Mouse (Mus musculus) mouse trophoblast stem cell (cell line): ENCODE measurements around the gene Popdc3.
"Not testable (repeated sequence)": the region's sequence is repeated elsewhere in the genome, so short reads cannot be mapped to it uniquely, and the experiment has no call there.

ENCODE experiments used
- in situ Hi-C, 2 experiments: fragments of 300-500 bp; cut with MseI, MboI; formaldehyde crosslinking; loops; 2 replicates in 1 of 2; 3 replicates in 1 of 2; pipeline ENCODE4 v1.15.1; 2025

The Popdc3 gene

DNA sequence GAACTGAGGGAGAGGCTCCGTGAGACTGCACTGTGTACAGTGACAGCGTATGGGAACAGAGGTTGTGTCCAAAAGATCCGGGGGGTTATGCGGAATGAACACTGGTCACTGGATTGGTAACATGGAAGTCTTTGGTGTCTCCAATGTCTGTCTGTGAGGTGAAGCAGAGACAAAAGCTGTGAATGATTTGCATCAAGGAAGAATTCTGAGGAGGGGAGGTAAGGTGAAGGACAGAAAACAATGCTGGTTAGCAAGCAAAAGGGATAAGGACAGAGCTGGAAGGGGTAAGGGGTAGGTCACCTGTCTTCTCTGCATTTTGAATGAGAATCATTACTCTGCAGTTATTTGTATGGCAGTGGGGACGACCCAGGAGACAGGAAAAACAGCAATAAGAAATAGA is 16.6 kb downstream of the Popdc3 start:
- in situ Hi-C loops, result no loop called here

GRCm38 (mm10) chr10:45204582-45204981 is 26.7 kb downstream of the Popdc3 start:
- in situ Hi-C loops, result no loop called here

GRCm38 (mm10) chr10:45210201-45210600 is 32.3 kb downstream of the Popdc3 start:
- in situ Hi-C loops, result no loop called here

GRCm38 (mm10) chr10:45216676-45217075 is 38.8 kb downstream of the Popdc3 start:
- in situ Hi-C loops, result no loop called here

- in situ Hi-C loops, result no loop called here
Measured at GRCm38 (mm10) chr10:45229954-45230353, 52.1 kb downstream of the Popdc3 start.

DNA sequence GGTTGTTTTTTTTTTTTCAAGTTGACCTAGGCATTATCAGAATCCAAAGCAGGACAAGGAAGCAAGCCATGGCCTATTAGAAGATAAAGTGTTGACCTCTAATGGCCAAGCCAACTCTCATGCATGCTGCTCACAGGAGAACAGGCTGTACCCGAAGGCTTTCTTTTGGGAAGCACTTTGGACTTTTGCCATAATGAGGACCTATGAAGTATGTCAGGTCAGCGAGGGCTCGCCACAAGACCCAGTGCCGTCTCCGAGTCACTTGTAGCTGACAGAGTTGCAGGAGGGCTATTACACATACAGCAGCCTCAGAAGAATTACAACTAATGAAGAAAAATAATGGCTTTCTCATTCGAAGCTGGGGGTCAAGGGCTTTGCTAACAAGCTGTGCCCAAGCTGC is 55.5 kb downstream of the Popdc3 start:
- in situ Hi-C loops, result no loop called here

DNA sequence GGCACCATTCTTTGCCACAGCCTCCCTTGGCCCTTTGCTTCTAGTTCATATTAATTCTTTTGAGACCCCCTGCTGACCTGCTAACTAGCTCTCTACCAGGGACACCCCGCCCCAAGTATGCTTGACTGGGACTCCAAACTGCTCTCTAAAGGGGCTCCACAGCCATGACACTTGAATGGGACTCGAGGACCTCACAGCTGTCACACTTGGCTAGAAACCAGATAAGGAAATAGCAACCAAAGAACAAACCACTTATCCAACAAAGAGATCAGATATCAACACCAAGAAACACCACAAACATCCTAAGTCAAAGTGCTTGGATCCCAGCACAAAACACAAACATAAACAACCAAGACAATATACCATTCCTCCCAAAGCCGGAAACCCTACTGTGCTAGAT is 58.4 kb downstream of the Popdc3 start:
- in situ Hi-C loops, result no loop called here

DNA sequence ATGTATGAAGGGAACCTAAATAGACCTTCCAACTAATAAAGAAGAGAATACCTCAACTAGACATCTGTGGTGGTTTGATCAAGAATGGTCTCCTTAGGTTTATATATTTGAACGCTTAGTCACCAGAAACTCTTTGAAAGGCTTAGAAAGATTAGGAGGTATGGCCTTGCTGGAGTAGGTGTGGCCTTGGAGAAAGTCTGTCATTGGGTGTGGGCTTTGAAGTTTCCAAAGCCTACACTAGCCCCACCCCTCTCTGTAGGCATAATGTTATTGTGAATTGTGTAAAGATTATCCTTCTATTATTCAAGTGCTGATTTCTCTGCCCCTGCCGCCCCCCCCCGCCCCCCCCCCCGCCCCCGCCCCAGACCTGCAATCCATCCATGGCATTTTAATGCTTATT is 59.6 kb downstream of the Popdc3 start:
- in situ Hi-C loops, result no loop called here

GRCm38 (mm10) chr10:45260477-45260876 is 82.6 kb downstream of the Popdc3 start:
- in situ Hi-C loops, result no loop called here

- in situ Hi-C loops, result no loop called here
Measured at GRCm38 (mm10) chr10:45262126-45262525, 84.2 kb downstream of the Popdc3 start.

DNA sequence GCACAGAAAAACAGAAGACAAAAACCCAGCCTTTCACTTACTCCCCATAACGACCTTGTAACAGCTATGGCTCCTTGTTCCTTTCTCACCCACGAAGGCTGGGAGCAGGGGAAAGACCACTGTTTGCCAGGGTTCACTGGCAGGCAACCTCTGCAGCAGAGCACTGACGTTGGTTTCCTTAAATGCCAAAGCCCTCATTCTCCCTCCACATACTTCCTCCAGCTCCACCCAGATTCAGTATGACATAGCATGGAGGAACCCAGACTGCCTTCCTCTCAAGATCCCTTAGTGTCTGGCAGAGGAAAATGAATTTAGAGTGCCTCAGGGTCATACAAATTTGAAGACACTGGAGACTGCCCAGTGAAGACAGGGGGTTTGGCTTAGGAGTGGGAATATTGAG is 98.6 kb downstream of the Popdc3 start:
- in situ Hi-C loops, result no loop called here

DNA sequence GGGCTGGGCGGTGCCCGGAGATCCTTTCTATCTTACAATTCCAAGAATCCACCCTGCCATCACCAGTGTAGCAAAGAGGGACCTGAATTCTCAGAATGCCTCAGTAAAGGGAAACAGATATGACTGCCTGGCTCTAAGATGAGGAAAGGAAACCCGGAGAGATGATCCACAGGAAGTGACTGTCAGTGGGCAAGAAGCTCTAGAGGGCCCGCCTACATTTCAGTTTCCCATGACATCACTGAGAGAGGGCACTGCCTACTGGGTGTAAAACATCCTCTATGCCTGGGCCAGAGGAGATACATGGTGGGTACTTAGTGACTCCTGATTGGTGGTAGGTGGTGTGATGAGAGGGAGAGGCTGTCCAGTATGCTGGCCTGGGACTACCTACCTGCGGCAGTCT is 99.1 kb downstream of the Popdc3 start:
- in situ Hi-C loops, result no loop called here

- in situ Hi-C loops, result no loop called here
Measured at GRCm38 (mm10) chr10:45285651-45286050, 107.8 kb downstream of the Popdc3 start.

- in situ Hi-C loops, result no loop called here
Measured at GRCm38 (mm10) chr10:45288351-45288750, 110.5 kb downstream of the Popdc3 start.

- in situ Hi-C loops, result no loop called here
Measured at GRCm38 (mm10) chr10:45289218-45290105, 111.6 kb downstream of the Popdc3 start.

GRCm38 (mm10) chr10:45290618-45291017 is 112.7 kb downstream of the Popdc3 start:
- in situ Hi-C loops, result no loop called here

- in situ Hi-C loops, result not testable (repeated sequence)
Measured at GRCm38 (mm10) chr10:45292159-45292558, 114.3 kb downstream of the Popdc3 start.

- in situ Hi-C loops, result no loop called here
Measured at GRCm38 (mm10) chr10:45295093-45295492, 117.2 kb downstream of the Popdc3 start.

DNA sequence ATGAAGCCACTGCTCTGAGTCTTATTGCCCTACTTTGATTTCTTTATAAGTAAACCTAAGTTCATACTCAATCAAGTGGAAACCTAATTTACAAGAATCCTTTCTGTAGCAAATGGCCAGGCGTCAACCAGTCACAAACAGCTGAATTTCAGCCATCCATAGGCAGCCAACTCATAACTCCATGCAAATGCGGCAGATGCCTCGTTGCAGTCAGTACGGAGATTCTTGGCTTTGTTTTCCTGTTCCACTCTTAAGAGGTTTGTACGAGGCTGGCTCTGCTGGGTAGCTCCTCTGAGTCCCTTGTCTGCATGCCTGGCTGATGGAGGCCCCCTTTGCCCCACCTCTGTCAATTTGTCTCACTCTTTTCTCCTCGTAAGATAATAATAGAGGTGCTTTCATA is 120.6 kb downstream of the Popdc3 start:
- in situ Hi-C loops, result no loop called here

GRCm38 (mm10) chr10:45299509-45299908 is 121.6 kb downstream of the Popdc3 start:
- in situ Hi-C loops, result no loop called here

DNA sequence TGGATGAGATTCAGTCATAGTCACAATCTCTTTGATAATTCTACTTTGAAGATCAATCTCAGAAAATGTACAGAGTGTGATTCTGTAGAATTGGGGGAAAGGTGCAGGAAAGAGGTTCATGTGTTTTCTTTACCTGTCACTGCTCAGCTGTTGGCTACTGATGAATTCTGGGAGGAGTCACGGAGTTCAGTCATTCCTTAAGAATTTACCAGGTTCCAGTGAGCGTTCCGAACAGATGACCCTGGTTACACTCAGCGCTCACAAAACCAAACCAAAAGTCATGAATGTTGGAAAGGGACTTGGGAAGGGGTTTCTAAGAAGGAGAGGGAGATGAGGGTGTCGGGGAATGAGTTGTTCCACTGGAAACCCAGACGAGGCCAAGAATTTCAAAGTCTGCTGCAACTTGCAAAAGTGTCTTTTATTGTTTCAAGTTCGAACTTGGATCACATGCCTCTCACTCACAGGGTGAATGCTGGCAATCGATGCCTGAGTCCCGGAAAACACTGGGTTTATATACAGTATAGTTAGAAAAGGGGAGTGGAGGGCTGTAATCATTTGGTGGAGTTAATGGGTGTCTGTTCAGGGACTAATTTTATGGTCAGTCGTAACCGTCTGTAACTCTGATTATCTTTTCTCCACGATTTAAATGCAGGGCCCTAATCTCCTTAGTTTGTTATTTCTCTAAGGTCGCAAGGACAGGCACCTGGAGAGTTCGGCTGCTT is 125.6 kb downstream of the Popdc3 start:
- in situ Hi-C loops, result no loop called here

- in situ Hi-C loops, result no loop called here
Measured at GRCm38 (mm10) chr10:45305173-45305572, 127.3 kb downstream of the Popdc3 start.

- in situ Hi-C loops, result no loop called here
Measured at GRCm38 (mm10) chr10:45311129-45311528, 133.2 kb downstream of the Popdc3 start.
